Mouse (Mus musculus): Measurements from ENCODE around the gene Gm6217. TPM values are rescaled to one million over a fixed set of nuclear protein-coding genes. Genes with fewer than 3 reads are reported as not detected.

Gene Gm6217
- polyA plus RNA-seq, 1 experiment from 2014 or later, result not detected

- DNase-seq (ENCODE audit: low spot score), result no peak
- H3K27me3 ChIP-seq (ENCODE audit: insufficient read depth, low read length), result no peaks in the 10 kb centered on the region
- TF ChIP-seq CTCF (IDR thresholded peaks at IDR 0.05; ENCODE audit: low read depth), result no peak
- H3K4me1 ChIP-seq (replicated peaks; ENCODE audit: insufficient read depth, low read length), result no peaks in the 10 kb centered on the region
- 97% methylated on average over 1 of the region's 1 CpGs for WGBS
- H3K9me3 ChIP-seq (replicated peaks; ENCODE audit: low read length), result no peaks in the 10 kb centered on the region
- no peak overlapping the region for H3K9ac ChIP-seq (ENCODE audit: low read depth, low read length)
- H3K27ac ChIP-seq, result no peak overlapping the region
- ATAC-seq (replicated peaks; ENCODE audit: low FRiP score, low read depth), result no peak
- H3K4me2 ChIP-seq (ENCODE audit: low read length), result no peak overlapping the region
- peaks cover 11% of the 10 kb centered on the region; the same call in 1 of the 2 replicates for H3K36me3 ChIP-seq (ENCODE audit: insufficient read depth, low read length)
- H3K4me3 ChIP-seq (replicated peaks; ENCODE audit: low read depth, low read length), result no peak overlapping the region
Observed at GRCm38 (mm10) chr1:82900567-82900966, 30.6 kb downstream of the Gm6217 start.

- no peak overlapping the region for H3K4me2 ChIP-seq (ENCODE audit: low read length)
- DNase-seq (ENCODE audit: low spot score) (no peak), ATAC-seq (replicated peaks; ENCODE audit: low FRiP score, low read depth) (no peak)
- H3K9me3 ChIP-seq (replicated peaks; ENCODE audit: low read length), result no peaks in the 10 kb centered on the region
- H3K9ac ChIP-seq (ENCODE audit: low read depth, low read length), result no peak overlapping the region
- H3K36me3 ChIP-seq (ENCODE audit: insufficient read depth, low read length), result peaks cover 22% of the 10 kb centered on the region
- H3K4me3 ChIP-seq (replicated peaks; ENCODE audit: low read depth, low read length), result no peak overlapping the region
- no peak overlapping the region for H3K27ac ChIP-seq
- H3K27me3 ChIP-seq (ENCODE audit: insufficient read depth, low read length), result no peaks in the 10 kb centered on the region
- no peak for TF ChIP-seq CTCF (IDR thresholded peaks at IDR 0.05; ENCODE audit: low read depth)
- WGBS, result 92% methylated on average over 7 of the region's 7 CpGs
- no peaks in the 10 kb centered on the region for H3K4me1 ChIP-seq (replicated peaks; ENCODE audit: insufficient read depth, low read length)
Observed at GRCm38 (mm10) chr1:82893269-82893668, 37.9 kb downstream of the Gm6217 start.

Other genes with a start within 250 kb of the Gm6217 start
- gene Mff, start 206.5 kb downstream of the Gm6217 start, polyA plus RNA-seq (2015; fragmentation: Nextera tagmentation; extraction: Ambion mirVana), result 268 and 273 TPM in 2 replicates
- 0.53 and 0.61 TPM in 2 replicates for gene Tm4sf20, start 162.9 kb downstream of the Gm6217 start, polyA plus RNA-seq (2015; fragmentation: Nextera tagmentation; extraction: Ambion mirVana)
- gene Gm47791, start 160.2 kb downstream of the Gm6217 start, polyA plus RNA-seq (2015; fragmentation: Nextera tagmentation; extraction: Ambion mirVana), result not detected in 2 replicates
- 23.5 and 25.2 TPM in 2 replicates for gene Agfg1, start 91.9 kb downstream of the Gm6217 start, polyA plus RNA-seq (2015; fragmentation: Nextera tagmentation; extraction: Ambion mirVana)
- gene A030005L19Rik, start 18.1 kb downstream of the Gm6217 start, polyA plus RNA-seq (2015; fragmentation: Nextera tagmentation; extraction: Ambion mirVana), result not detected in 2 replicates
- gene A030014E15Rik, start 6.5 kb downstream of the Gm6217 start, polyA plus RNA-seq (2015; fragmentation: Nextera tagmentation; extraction: Ambion mirVana), result not detected in 2 replicates
- gene A030003K21Rik, start 12.0 kb upstream of the Gm6217 start, polyA plus RNA-seq (2015; fragmentation: Nextera tagmentation; extraction: Ambion mirVana), result not detected in 2 replicates
- gene Gm7544, start 24.6 kb upstream of the Gm6217 start, polyA plus RNA-seq (2015; fragmentation: Nextera tagmentation; extraction: Ambion mirVana), result not detected in 2 replicates
- not detected in 2 replicates for gene Gm47955, start 28.9 kb upstream of the Gm6217 start, polyA plus RNA-seq (2015; fragmentation: Nextera tagmentation; extraction: Ambion mirVana)
- gene Gm47959, start 69.1 kb upstream of the Gm6217 start, polyA plus RNA-seq (2015; fragmentation: Nextera tagmentation; extraction: Ambion mirVana), result not detected in 2 replicates
- 3.1 and 3.4 TPM in 2 replicates for gene Slc19a3, start 107.0 kb upstream of the Gm6217 start, polyA plus RNA-seq (2015; fragmentation: Nextera tagmentation; extraction: Ambion mirVana)
- not detected in 2 replicates for gene Krtap28-10, start 111.1 kb upstream of the Gm6217 start, polyA plus RNA-seq (2015; fragmentation: Nextera tagmentation; extraction: Ambion mirVana)
- gene Gm47969, start 113.5 kb upstream of the Gm6217 start, polyA plus RNA-seq (2015; fragmentation: Nextera tagmentation; extraction: Ambion mirVana), result not detected in 2 replicates
- gene A030005K14Rik, start 128.0 kb upstream of the Gm6217 start, polyA plus RNA-seq (2015; fragmentation: Nextera tagmentation; extraction: Ambion mirVana), result not detected in 2 replicates
- gene Krtap28-13, start 129.5 kb upstream of the Gm6217 start, polyA plus RNA-seq (2015; fragmentation: Nextera tagmentation; extraction: Ambion mirVana), result not detected in 2 replicates
- gene Ccl20, start 185.4 kb upstream of the Gm6217 start, polyA plus RNA-seq (2015; fragmentation: Nextera tagmentation; extraction: Ambion mirVana), result 0.46 and 1.5 TPM in 2 replicates
- gene Daw1, start 228.4 kb upstream of the Gm6217 start, polyA plus RNA-seq (2015; fragmentation: Nextera tagmentation; extraction: Ambion mirVana), result 0.38 and 0.55 TPM in 2 replicates

Data from kidney, postnatal 0 days (tissue).